Mouse (Mus musculus) heart, embryonic 11.5 days (tissue): Measurements from ENCODE around the gene Fbxo27. TPM values are rescaled to one million over a fixed set of nuclear protein-coding genes. Genes with fewer than 3 reads are reported as not detected.

Experiments used
- ATAC-seq: fragments of 200-750 bp; cut with Nextera tagmentation; replicated peaks from 2 replicates; pipeline ENCODE4 v1.8.0; 2017; ENCODE audit warnings: moderate library complexity; ENCODE audit not compliant: insufficient number of reproducible peaks, low FRiP score, low TSS enrichment
- H3K27ac ChIP-seq: fragments of 300-500 bp; sonication (generic); 2 replicates; pipeline ENCODE4 v1.5.1; 2014; ENCODE audit warnings: mild to moderate bottlenecking, low read depth, low read length
- H3K27me3 ChIP-seq: fragments of 300-500 bp; sonication (generic); 2 replicates; pipeline ENCODE4 v1.6.1; 2014; ENCODE audit warnings: mild to moderate bottlenecking, low read length, mixed read lengths; ENCODE audit not compliant: control insufficient read depth, insufficient read depth
- H3K36me3 ChIP-seq: fragments of 300-500 bp; sonication (generic); 2 replicates; pipeline ENCODE4 v1.6.1; 2014; ENCODE audit warnings: mild to moderate bottlenecking, low read length, moderate library complexity, mixed read lengths; ENCODE audit not compliant: control insufficient read depth, insufficient read depth
- H3K4me1 ChIP-seq: fragments of 300-500 bp; sonication (generic); 2 replicates; pipeline ENCODE4 v1.6.1; 2014; ENCODE audit warnings: low read length; ENCODE audit not compliant: control insufficient read depth, insufficient read depth
- H3K4me2 ChIP-seq: fragments of 300-500 bp; sonication (generic); 2 replicates; pipeline ENCODE4 v1.6.1; 2014; ENCODE audit warnings: mild to moderate bottlenecking, moderate library complexity
- H3K4me3 ChIP-seq: fragments of 300-500 bp; sonication (generic); 2 replicates; pipeline ENCODE4 v1.5.1; 2014; ENCODE audit warnings: low read depth, low read length
- H3K9ac ChIP-seq: fragments of 300-500 bp; sonication (generic); 2 replicates; pipeline ENCODE4 v1.6.1; 2014; ENCODE audit warnings: mild to moderate bottlenecking, low read depth, low read length, moderate library complexity
- H3K9me3 ChIP-seq: fragments of 300-500 bp; sonication (generic); replicated peaks from 2 replicates; pipeline ENCODE4 v1.6.1; 2016; ENCODE audit warnings: low read length; ENCODE audit not compliant: control insufficient read depth
- WGBS: fragments of 180-500 bp; shearing (Covaris S2); extraction: QIAGEN DNeasy Blood & Tissue Kit; methylation state at CpG from one replicate; pipeline ENCODE4 v1.1.7; 2014; ENCODE audit not compliant: insufficient replicate concordance; 5-methylcytosine and 5-hydroxymethylcytosine counted together
- polyA plus RNA-seq: library from polyadenylated mRNA; unstranded; fragments of >200 nt; fragmentation: Nextera tagmentation; extraction: Ambion mirVana; gene quantifications from 2 replicates; pipeline ENCODE4 v1.2.1, GENCODE M21; 2014

The Fbxo27 gene
- polyA plus RNA-seq, result 3.3 and 5.1 TPM in 2 replicates

- H3K4me1 ChIP-seq, result no peaks in the 10 kb centered on the region
- peak within 1 kb of the TSS; percentile 1; the same call in 1 of the 2 replicates for H3K9ac ChIP-seq
- H3K4me3 ChIP-seq, result peak within 1 kb of the TSS; percentile 51
- 34% methylated on average over 29 of the region's 30 CpGs for WGBS
- peak within 1 kb of the TSS; percentile 84 for H3K4me2 ChIP-seq
- no peaks in the 10 kb centered on the region for H3K36me3 ChIP-seq
- no peak within 1 kb of the TSS for H3K27ac ChIP-seq
- ATAC-seq, result 0 out of 2 replicates have a peak, but pooled peaks have one; percentile 17
- H3K9me3 ChIP-seq, result no peaks in the 10 kb centered on the region
- peaks cover 12% of the 10 kb centered on the region for H3K27me3 ChIP-seq
Measured at GRCm38 (mm10) chr7:28692545-28693320, at the start of gene Fbxo27. Gene Fbxo27 (plus strand): TSS chr7:28692849.

GRCm38 (mm10) chr7:28645366-28645765 is 47.3 kb upstream of the Fbxo27 start:
- Histone ChIP-seq H3K4me1 (no peaks in the 10 kb centered on the region), H3K36me3 (no peaks in the 10 kb centered on the region), H3K9me3 (no peaks in the 10 kb centered on the region), H3K9ac (no peak overlapping the region), H3K4me2 (no peak overlapping the region), H3K27ac (no peak overlapping the region), H3K4me3 (no peak overlapping the region), H3K27me3 (no peaks in the 10 kb centered on the region)
- ATAC-seq, result no peak
- 75% methylated on average over 6 of the region's 6 CpGs for WGBS

- Histone ChIP-seq H3K9ac (no peak overlapping the region), H3K36me3 (no peaks in the 10 kb centered on the region), H3K4me2 (no peak overlapping the region), H3K9me3 (no peaks in the 10 kb centered on the region), H3K27me3 (no peaks in the 10 kb centered on the region), H3K4me1 (no peaks in the 10 kb centered on the region), H3K4me3 (no peak overlapping the region), H3K27ac (no peak overlapping the region)
- WGBS, result 86% methylated on average over 2 of the region's 2 CpGs
- no peak for ATAC-seq
Measured at GRCm38 (mm10) chr7:28645947-28646475, 46.6 kb upstream of the Fbxo27 start.

DNA sequence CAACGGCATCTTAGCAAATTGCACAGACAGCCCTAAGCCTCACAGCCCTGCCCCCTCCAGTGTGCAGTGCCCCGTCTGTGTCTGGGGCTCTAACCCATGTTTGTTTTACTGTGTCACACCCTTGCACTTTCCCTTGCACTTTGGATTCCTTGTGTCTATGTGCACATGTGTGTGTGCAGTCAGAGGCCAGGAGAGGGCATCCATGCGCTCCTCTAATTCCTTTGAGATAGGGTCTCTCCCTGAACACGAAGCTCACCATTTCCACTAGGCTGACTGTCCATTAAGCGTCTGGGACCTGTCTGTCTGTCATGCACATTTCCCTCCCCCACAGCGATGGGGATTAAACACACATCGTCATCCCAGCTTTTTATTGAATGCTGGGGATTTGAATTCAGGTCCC is 45.6 kb upstream of the Fbxo27 start:
- H3K9ac ChIP-seq, result no peak overlapping the region
- no peaks in the 10 kb centered on the region for H3K4me1 ChIP-seq
- H3K9me3 ChIP-seq, result no peaks in the 10 kb centered on the region
- no peaks in the 10 kb centered on the region for H3K27me3 ChIP-seq
- ATAC-seq, result no peak
- H3K4me2 ChIP-seq, result no peak overlapping the region
- WGBS, result 54% methylated on average over 7 of the region's 7 CpGs
- H3K27ac ChIP-seq, result no peak overlapping the region
- no peak overlapping the region for H3K4me3 ChIP-seq
- H3K36me3 ChIP-seq, result no peaks in the 10 kb centered on the region

DNA sequence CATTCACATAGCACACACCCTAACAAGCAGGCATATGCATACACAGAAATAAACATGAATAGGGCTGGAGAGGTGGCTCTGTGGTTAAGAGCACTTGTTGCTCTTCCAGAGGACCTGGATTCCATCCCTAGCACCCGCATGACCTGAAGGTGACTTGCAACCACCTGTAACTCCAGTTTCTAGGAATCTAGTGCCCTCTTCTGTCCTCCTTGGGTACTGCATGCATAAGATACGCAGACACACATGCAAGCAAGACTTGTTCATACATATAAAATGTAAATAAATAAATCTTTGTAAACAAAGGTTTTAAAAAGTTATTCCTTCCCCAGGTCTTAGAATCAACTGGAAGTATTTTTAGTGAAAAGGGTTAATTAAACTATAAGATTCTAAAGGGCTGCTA is 41.5 kb upstream of the Fbxo27 start:
- no peaks in the 10 kb centered on the region for H3K36me3 ChIP-seq
- no peak for ATAC-seq
- WGBS, result 82% methylated on average over 2 of the region's 2 CpGs
- H3K9ac ChIP-seq, result no peak overlapping the region
- no peak overlapping the region for H3K27ac ChIP-seq
- no peaks in the 10 kb centered on the region for H3K4me1 ChIP-seq
- H3K4me2 ChIP-seq, result no peak overlapping the region
- no peak overlapping the region for H3K4me3 ChIP-seq
- no peaks in the 10 kb centered on the region for H3K27me3 ChIP-seq
- H3K9me3 ChIP-seq, result no peaks in the 10 kb centered on the region

DNA sequence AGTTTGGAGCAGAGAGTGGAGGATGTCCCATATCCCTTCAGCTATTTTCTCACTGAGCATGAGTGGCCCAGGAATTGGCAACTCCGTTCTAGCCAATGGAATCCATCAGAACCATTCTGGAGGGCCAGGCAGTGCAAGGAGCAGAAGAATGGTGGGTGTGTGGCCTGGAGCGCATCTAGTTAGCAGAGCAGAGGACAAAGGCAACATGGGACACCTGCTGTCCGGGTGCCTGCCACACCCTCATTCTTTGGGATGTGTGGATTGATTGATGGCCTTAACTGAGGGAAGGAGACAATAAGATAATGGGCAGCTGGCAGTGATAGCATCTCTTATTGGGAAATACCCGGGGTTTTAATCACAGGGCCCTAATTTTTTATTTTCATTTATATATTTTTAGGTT is 36.2 kb upstream of the Fbxo27 start:
- ATAC-seq, result no peak
- H3K4me2 ChIP-seq, result no peak overlapping the region
- H3K4me1 ChIP-seq, result no peaks in the 10 kb centered on the region
- no peak overlapping the region for H3K27ac ChIP-seq
- 0 out of 2 replicates have a peak, but pooled peaks cover under 1% of the 10 kb centered on the region for H3K9me3 ChIP-seq
- H3K4me3 ChIP-seq, result no peak overlapping the region
- H3K36me3 ChIP-seq, result no peaks in the 10 kb centered on the region
- H3K9ac ChIP-seq, result no peak overlapping the region
- whole genome bisulfite sequencing, result 60% methylated on average over 4 of the region's 4 CpGs
- H3K27me3 ChIP-seq, result no peaks in the 10 kb centered on the region

DNA sequence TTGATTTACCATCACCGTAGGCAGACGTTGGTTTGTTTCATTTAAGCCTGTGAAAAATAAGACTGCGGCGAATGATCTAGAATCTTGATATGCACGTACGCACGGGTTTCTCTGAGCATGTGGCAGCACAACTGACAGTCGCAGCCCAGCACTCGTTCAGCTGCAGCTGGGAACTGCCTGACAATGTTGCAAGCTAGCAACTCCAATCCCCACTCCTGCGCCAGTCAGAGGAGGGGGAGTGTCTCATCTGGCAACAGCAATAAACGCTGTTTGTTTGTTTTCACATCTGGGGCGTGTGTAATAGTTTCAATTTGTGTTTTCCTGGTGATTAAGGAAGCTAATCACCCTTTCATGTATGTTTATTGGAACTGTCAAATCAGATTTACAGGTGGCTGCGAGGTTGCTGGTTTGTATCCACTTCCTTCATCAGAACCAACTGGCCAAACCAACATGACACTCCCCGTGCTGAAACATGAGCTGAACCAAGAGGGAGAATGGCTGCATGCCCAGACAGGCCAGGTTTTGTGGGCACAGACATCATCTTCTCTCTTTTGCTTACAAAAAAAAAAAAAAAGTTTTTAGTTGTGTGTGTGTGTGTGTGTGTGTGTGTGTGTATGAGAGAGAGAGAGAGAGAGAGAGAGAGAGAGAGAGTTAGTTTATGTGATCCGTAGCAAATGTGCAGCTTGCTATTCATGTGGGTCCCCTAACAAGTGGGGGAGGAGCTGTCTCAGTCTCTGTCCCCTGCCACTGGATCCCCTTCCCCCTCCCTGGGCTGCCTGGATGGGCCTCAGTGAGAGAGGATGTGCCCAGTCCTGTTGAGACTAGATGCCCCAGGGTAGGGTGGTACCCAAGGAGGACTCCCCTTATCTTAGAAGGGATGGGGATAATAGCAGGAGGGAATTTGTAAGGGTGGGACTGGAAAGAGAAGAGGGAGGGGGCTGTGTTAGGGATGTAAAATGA is 26.7 kb upstream of the Fbxo27 start:
- no peak overlapping the region for H3K9ac ChIP-seq
- peak overlapping the region; percentile 29 for H3K4me2 ChIP-seq
- H3K9me3 ChIP-seq, result 0 out of 2 replicates have a peak, but pooled peaks cover 2% of the 10 kb centered on the region
- no peaks in the 10 kb centered on the region for H3K36me3 ChIP-seq
- no peaks in the 10 kb centered on the region for H3K4me1 ChIP-seq
- H3K27ac ChIP-seq, result no peak overlapping the region
- ATAC-seq, result no peak
- no peaks in the 10 kb centered on the region for H3K27me3 ChIP-seq
- no peak overlapping the region for H3K4me3 ChIP-seq
- 24% methylated on average over 15 of the region's 15 CpGs for WGBS

DNA sequence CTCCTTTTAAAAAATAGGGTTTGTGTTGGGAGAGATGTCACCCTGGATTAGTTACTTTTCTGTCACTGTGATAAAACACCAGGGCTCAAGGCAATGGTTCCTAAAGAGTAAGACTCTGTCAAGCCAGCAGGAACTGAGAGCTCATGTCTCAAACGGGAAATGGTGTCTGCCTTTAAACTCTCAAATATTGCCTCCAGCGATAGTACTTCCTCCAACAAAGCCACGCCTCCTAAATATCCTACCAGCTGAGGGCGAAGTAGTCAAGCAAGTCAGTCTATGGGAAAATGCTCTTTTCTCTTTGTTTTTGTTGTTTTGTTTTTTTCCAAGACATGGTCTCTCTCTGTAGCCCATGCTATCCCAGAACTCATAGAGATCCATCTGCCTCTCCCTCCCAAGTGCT is 21.5 kb upstream of the Fbxo27 start:
- WGBS, result 60% methylated on average over 4 of the region's 4 CpGs
- Histone ChIP-seq H3K9ac (no peak overlapping the region), H3K4me1 (no peaks in the 10 kb centered on the region), H3K27ac (no peak overlapping the region), H3K4me3 (no peak overlapping the region), H3K9me3 (no peaks in the 10 kb centered on the region), H3K4me2 (no peak overlapping the region), H3K27me3 (no peaks in the 10 kb centered on the region), H3K36me3 (no peaks in the 10 kb centered on the region)
- no peak for ATAC-seq
